Mouse (Mus musculus) T-helper 17 cell (primary cell): Measurements from ENCODE around the gene Hyou1.
"Not testable (repeated sequence)": the region's sequence is repeated elsewhere in the genome, so short reads cannot be mapped to it uniquely, and the experiment has no call there.

Experiments
- in situ Hi-C, 2 experiments: fragments of 300-600 bp; cut with MboI, MseI; formaldehyde crosslinking; loops; 1 replicate in 1 of 2; 2 replicates in 1 of 2; pipeline ENCODE4 v1.15.1; 2025; ENCODE audit warnings: high pct_unique_total_duplicates in 2 of 2

Hyou1 gene

GRCm38 (mm10) chr9:44348546-44348945, 30.7 kb upstream of the Hyou1 start:
- in situ Hi-C loops, result no loop called here

DNA sequence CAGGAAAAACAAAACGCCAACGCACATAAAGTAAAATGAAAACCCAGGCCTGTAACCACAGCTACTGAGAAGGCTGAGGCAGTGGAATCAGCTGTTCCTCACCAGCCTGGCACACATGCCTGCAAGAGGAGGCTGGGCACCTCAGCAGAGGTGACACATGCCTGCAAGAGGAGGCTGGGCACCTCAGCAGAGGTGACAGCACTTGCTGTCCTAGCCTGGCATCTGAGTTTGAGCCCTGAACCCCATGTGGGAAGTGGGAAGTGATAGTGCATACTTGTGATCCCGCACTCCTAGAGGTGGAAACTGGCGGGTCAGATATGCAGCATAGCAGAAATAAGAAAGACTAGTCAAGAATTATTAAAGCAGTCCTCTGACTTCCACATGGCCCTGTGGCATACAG, 27.9 kb upstream of the Hyou1 start:
- in situ Hi-C loops, result loop anchor here in 1 of 2 experiments (10.0 kb wide), 1 partner anchor 227 kb away; no protein-coding TSS in a partner anchor

- in situ Hi-C loops, result loop anchor here in 1 of 2 experiments (10.0 kb wide), 1 partner anchor 228 kb away; no protein-coding TSS in a partner anchor
Observed at GRCm38 (mm10) chr9:44352337-44352736, 27.0 kb upstream of the Hyou1 start.

- in situ Hi-C loops, result loop anchor here in 1 of 2 experiments (10.0 kb wide), 1 partner anchor 228 kb away; no protein-coding TSS in a partner anchor
Observed at GRCm38 (mm10) chr9:44353142-44353541, 26.1 kb upstream of the Hyou1 start.

DNA sequence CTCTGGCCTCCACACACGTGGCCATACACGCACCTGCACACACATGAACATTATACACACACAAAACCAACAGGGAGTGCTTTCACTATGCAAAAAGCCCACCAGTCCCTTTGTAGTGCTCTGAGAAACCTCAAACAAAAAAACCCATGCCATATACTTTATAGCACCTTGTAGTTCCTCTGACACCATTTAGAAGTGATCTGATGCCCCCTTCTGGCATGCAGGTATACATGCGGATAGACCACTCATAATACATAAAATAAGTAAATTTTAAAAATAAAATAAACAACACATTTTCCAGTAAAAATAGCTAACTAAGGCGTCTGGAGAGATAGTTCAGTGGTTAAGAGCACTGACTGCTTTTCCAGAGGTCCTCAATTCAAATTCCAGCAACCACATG, 22.1 kb upstream of the Hyou1 start:
- in situ Hi-C loops, result loop anchor here in 1 of 2 experiments (5.0 to 10.0 kb wide), 2 partner anchors 115 to 232 kb away; partner anchors contain the start of gene Ccdc153

- in situ Hi-C loops, result no loop called here
Observed at GRCm38 (mm10) chr9:44361190-44361917, 17.9 kb upstream of the Hyou1 start, which contains the start of gene Vps11. Vps11 (minus strand) TSS chr9:44361670.

DNA sequence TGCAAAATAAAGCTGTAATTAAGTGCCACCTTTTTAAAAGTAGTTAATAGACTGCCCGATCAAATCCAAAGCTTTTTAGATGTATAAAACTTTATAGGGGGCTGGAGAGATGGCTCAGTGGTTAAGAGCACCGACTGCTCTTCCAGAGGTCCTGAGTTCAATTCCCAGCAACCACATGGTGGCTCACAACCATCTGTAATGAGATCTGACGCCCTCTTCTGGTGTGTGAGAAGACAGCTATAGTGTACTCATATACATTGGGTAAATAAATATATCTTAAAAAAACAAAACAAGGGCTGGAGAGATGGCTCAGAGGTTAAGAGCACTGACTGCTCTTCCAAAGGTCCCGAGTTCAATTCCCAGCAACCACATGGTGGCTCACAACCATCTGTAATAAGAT, 17.4 kb upstream of the Hyou1 start:
- in situ Hi-C loops, result not testable (repeated sequence)

DNA sequence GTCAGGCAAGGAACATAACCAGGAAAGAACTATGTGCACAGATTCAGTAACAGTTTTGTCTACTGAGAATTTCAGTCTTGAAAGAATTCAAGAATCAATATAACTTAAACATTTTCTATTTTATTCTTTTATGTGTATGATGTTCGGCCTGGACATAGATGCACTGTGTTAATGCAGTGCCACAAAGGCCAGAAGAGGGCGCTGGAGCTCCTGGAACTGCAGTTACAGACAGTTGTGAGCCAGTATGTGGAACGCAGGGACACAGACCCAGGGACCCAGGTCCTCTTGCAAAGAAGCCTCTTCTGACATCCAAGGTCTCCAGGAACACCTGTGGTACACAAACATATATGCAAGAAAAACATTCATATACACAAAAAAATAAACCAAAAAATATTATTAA, 14.8 kb upstream of the Hyou1 start:
- in situ Hi-C loops, result no loop called here

DNA sequence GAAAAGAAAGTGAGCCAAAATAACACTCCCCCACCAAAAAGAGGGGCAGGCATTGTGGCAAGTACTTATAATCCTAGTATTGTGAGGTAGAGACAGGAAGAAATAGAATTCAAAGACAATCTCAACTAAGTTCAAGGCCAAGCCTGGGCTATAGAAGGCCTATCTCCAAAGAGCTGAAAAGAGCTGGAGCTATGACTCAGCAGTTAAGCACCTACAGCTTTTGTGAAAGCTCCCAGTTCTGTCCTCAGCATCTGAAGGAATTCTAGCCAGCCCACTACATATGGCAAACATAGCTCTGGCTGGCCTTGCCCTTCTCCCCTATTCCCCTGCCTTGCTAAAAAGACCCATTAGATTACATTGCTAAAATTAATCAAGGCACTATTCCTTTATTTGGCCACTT, 5.9 kb upstream of the Hyou1 start:
- in situ Hi-C loops, result no loop called here

- in situ Hi-C loops, result no loop called here
Observed at GRCm38 (mm10) chr9:44376141-44376540, 3.1 kb upstream of the Hyou1 start.

DNA sequence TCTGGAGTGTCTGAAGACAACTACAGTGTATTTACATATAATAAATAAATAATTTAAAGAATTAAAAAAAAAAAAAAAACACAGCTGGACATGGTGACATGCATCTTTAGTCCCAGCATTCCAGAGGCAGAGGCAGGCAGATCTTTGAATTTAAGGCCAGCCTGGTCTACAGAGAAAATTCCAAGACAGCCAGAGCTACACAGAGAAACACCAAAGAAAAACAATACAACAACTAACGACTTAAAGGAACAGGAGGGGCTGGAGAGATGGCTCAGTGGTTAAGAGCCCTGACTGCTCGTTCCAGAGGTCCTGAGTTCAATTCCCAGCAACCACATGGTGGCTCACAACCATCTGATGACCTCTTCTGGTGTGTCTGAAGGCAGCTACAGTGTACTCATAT, 2.0 kb upstream of the Hyou1 start:
- in situ Hi-C loops, result not testable (repeated sequence)

- in situ Hi-C loops, result no loop called here
Observed at GRCm38 (mm10) chr9:44378153-44378730, 1.0 kb upstream of the Hyou1 start.

GRCm38 (mm10) chr9:44379862-44380261, 572 bp downstream of the Hyou1 start:
- in situ Hi-C loops, result no loop called here

DNA sequence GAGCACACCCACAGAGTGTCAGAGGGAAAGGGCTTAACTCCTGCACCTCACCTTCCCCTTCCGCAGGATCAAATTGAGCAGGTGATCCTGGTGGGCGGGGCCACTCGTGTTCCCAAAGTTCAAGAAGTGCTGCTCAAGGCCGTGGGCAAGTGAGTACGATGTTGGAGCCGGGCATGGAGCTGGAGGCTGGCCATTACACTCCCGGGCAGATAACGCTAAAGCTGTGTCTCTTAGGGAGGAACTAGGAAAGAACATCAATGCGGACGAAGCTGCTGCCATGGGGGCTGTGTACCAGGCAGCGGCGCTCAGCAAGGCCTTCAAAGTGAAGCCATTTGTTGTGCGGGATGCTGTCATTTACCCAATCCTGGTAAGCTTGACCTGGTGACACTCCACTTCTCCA, 5.3 kb downstream of the Hyou1 start:
- in situ Hi-C loops, result no loop called here

DNA sequence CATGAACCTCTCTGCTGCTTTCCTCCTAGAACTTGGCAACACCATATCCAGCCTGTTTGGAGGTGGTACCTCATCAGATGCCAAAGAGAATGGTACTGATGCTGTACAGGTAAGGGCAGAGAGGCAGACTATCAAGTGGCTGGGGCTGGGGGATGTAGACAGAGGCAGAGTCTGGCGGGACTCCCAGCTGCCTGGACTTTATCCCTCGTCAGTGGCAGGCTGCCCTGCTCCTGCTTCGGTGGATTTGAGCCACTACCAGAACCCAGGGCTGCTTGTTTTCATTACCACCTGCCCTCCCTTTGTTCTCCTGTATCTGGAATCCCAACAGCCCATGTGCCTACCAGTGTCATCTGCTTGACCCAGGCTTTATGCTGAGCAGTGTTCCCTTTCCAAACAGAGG, 7.9 kb downstream of the Hyou1 start:
- in situ Hi-C loops, result no loop called here

GRCm38 (mm10) chr9:44389273-44389672, 10.0 kb downstream of the Hyou1 start:
- in situ Hi-C loops, result no loop called here

DNA sequence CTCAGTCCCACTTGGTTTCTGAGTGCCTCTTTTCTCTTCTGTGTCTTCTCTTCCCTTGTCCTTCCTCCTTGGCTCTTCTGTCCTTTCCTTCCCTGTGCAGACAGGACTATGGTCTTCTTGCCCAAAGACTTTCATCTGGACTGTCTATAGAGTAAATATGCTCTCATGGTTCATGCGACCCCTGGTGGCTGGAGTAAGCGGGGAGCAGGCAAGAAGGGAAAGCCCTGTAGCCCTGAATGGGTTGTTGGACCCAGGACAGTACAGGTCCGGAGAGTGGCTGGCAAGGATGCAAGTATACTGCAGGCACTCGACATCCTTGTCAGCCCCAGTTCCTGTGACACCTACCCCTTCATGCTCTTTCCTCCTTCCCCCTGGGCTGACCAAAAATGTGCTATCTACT, 12.2 kb downstream of the Hyou1 start:
- in situ Hi-C loops, result loop anchor here in 1 of 2 experiments (10.0 kb wide), 1 partner anchor 1693 kb away; no protein-coding TSS in a partner anchor

DNA sequence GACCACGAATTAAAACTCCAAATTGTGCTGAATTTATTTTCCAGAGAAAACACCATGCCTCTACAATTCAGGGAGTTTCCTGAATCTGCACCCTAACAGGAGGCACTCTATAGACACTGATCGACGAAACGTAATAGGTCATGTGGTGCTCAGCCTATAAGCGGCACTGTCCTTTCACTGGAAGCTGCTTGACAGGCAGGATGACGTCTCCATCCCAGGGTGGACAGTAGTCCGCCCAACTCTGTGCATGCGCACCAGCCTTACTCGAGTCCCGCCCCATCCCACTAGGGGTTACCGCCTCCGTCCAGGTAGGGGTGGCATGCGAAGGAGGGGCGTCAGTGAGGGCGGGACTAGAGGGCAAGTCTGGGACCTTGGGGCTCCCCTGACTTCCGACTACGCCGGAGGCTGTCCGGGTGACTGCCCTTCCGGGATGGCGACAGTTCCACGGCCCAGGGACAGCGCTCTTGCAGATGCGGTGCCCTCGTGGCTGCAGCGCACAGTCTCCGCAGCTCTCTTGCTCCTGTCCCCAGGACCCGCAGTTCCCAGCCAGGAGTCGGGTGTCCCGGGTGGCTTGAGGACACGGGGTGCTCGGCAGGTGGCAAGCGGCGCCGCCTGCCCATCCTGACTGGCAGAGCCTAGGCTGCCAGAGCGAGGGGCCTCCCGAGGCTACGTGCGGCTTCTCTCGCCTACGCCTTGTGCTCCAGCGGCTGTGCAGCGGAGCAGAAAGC, 17.6 kb downstream of the Hyou1 start, which contains the start of gene Slc37a4:
Gene Slc37a4 (plus strand): TSS at position 169 of the 728 bp plus-strand sequence.
- in situ Hi-C loops, result loop anchor here (5.0 to 10.0 kb wide), 2 partner anchors 55 to 1688 kb away; partner anchors contain the start of gene Hmbs (in 2 of the 2)

DNA sequence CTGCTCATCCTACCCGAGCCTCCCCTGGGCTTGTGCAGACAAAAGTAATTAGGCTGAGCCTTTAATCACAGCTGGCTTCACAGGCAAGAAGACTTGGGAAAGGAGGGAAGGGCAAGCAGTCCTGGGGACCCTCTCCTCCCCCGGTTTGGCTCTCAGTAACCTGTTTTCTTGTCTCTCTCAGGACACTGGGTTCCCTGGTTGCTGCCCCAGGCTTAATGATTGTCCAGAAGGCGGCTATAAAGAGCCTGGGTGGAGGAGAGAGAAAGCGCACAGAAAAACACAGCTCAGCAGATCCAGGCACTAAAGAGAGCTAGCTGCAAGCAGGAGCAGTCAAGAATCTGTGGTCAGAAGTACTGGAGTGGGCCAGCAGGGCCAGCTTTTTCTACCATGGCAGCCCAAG, 18.8 kb downstream of the Hyou1 start:
- in situ Hi-C loops, result loop anchor here (5.0 to 10.0 kb wide), 2 partner anchors 56 to 1687 kb away; partner anchors contain the start of gene Hmbs (in 2 of the 2)

GRCm38 (mm10) chr9:44398551-44398950, 19.3 kb downstream of the Hyou1 start:
- in situ Hi-C loops, result loop anchor here (5.0 to 10.0 kb wide), 2 partner anchors 56 to 1686 kb away; partner anchors contain the start of gene Hmbs (in 2 of the 2)

DNA sequence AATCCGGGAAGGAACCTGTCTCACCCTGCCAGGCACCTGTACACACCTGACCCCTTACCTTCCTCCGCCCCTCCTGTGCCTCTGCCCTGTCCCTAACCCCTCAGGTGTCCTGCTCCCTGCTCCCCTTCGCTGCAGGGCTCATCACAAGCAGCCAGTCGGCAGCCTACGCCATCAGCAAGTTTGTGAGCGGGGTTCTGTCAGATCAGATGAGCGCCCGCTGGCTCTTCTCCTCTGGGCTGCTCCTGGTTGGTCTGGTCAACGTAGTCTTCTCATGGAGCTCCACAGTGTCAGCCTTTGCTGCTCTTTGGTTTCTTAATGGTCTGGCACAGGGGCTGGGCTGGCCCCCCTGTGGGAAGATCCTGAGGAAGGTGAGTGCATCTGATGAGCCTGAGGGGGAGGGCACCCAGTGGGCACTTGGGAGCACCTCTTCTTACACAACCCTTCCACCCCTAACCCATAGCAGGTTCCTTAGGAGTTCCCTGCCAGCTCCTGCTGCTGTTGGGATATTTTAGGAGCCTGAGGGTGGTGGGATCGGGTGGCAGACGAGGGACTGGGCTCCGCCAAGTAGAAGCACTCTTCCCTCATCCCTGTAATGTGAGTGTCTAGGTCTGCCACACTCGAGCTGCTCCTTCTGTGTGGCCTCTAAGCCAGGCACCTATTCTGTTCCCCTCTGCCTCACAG, 20.0 kb downstream of the Hyou1 start:
- in situ Hi-C loops, result loop anchor here (5.0 to 10.0 kb wide), 2 partner anchors 57 to 1686 kb away; partner anchors contain the start of gene Hmbs (in 2 of the 2)
